Mouse (Mus musculus): Measurements from ENCODE around the gene Gdf10. TPM values are rescaled to one million over a fixed set of nuclear protein-coding genes. Genes with fewer than 3 reads are reported as not detected.

Gene Gdf10
- total RNA-seq (2021): 1 to 10 TPM; 4.6 to 5.3 TPM
- long read RNA-seq, experiment 1, full-length matches to known transcripts: 7 of 8 reads
- long read RNA-seq, experiment 1, partial matches to known transcripts: 0 of 8 reads
- long read RNA-seq, experiment 1, other reads (novel, unspliced or antisense): 1 of 8 reads
- long read RNA-seq, experiment 2, full-length matches to known transcripts: 9 of 10 reads
- long read RNA-seq, experiment 2, partial matches to known transcripts: 1 of 10 reads
- long read RNA-seq, experiment 2, other reads (novel, unspliced or antisense): 0 of 10 reads

DNA sequence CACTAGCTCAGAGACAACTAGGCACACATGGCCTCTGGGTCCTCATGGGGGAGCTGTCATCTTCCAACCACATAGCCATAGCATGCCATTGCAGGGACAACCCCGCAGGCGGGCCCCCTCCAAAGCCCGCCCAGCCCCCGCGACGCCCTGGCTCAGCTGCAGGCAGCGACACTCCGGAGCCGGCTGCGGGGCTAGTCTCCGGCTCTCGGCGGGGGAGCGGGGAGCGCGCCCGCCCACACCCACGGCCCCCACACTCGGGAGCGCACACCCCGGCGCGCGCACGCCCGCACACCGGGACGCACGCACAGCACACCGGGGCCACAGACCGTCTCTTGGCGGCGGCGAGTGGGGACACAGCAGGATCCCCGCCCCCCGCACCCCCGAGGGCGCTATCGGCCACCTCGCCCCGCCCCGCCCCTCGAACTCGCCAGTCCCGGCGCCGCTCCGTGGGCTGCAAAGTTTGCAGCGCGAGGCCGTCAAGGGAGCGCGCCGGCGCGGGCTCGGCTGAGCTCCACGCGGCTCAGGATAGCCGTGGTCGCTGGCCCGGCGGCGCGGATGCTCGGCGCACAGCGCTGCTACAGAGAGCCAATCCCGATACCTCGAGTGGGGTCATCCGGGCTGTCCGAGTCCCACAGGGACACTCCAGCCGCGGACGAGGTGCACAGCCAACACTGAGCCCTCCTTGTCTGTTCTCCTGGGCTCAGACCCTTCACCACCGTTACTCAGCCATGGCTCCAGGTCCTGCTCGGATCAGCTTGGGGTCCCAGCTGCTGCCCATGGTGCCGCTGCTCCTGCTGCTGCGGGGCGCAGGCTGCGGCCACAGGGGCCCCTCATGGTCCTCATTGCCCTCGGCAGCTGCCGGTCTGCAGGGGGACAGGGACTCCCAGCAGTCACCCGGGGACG is at the start of gene Gdf10:
TSS of gene Gdf10 (plus strand) at position 420 of the 903 bp plus-strand sequence.
- intact Hi-C loops (cut with DNase I; ENCODE audit: low total_unique reads): no loop called here
- DNase-seq: peak; percentile 41

GRCm38 (mm10) chr14:33878826-33879225 is 44.6 kb upstream of the Gdf10 start:
- intact Hi-C loops (cut with DNase I; ENCODE audit: low total_unique reads): no loop called here
- DNase-seq: no peak

GRCm38 (mm10) chr14:33880236-33880635 is 43.2 kb upstream of the Gdf10 start:
- no peak for DNase-seq
- intact Hi-C loops (cut with DNase I; ENCODE audit: low total_unique reads): no loop called here

GRCm38 (mm10) chr14:33881471-33881870 is 41.9 kb upstream of the Gdf10 start:
- intact Hi-C loops (cut with DNase I; ENCODE audit: low total_unique reads): no loop called here
- DNase-seq: no peak

DNA sequence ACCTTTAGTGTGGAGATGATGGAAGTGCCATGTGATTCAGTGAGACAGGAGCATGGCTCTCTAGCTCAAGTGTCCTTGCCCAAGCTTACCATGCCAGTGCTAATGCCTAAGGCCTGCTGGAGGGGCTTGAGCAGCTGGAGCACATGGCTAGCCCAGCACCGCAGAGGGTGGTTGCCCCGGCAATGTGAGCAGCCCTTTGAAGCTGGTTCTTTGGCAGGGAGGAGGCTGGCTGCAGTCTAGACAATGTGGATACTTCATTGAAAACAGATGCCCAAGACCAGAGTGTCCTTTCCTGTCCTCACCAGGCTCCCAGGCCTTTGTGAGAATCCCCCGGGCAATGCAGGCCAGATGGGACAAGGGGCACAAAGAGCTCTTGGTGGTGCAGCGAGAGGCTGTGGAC is 40.3 kb upstream of the Gdf10 start:
- intact Hi-C loops (cut with DNase I; ENCODE audit: low total_unique reads): no loop called here
- no peak for DNase-seq

DNA sequence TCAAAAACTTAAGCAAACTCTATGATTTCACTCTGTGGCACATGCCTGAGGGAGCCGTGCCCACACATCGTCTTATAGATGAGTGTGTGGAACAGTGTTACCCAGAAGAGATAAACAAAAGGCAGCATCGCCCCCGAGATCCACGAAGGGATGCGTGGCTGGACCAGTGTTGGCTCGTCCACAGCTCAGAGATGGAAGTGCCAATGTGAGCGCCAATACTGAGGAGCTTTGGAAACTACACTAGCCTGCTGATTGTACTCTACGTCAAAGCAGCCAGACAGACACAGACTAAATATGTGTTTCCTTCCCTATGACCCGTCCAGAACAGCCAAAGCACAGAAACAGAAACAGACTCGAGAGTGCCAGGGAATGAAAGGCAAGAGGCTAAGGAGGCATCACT is 37.9 kb upstream of the Gdf10 start:
- DNase-seq: no peak
- intact Hi-C loops (cut with DNase I; ENCODE audit: low total_unique reads): no loop called here

- intact Hi-C loops (cut with DNase I; ENCODE audit: low total_unique reads): no loop called here
- DNase-seq: no peak
These were observed 34.9 kb upstream of the Gdf10 start for GRCm38 (mm10) chr14:33888387-33889035.

GRCm38 (mm10) chr14:33889971-33890370 is 33.4 kb upstream of the Gdf10 start:
- no peak for DNase-seq
- intact Hi-C loops (cut with DNase I; ENCODE audit: low total_unique reads): no loop called here

- no peak for DNase-seq
- intact Hi-C loops (cut with DNase I; ENCODE audit: low total_unique reads): no loop called here
These were observed 31.9 kb upstream of the Gdf10 start for GRCm38 (mm10) chr14:33891507-33891906.

DNA sequence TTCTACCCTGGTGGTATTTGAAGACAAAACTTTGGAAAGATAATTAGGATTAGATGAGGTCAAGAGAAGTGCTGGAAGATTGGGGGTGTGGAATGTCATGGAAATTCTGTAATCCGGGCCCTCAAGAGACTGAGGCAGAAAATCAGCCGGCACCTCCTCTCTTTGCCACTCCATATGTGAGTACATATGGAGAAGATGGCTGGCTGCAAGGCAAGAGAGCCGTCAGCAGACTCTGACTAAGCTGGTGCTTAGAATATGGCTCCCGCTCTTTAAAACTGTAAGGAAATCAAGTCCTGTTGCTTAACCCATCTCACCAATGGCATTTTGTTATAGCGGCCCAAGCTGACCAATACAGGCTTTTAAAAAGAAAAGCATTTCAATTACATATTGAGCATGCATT is 27.6 kb upstream of the Gdf10 start:
- intact Hi-C loops (cut with DNase I; ENCODE audit: low total_unique reads): no loop called here
- no peak for DNase-seq

DNA sequence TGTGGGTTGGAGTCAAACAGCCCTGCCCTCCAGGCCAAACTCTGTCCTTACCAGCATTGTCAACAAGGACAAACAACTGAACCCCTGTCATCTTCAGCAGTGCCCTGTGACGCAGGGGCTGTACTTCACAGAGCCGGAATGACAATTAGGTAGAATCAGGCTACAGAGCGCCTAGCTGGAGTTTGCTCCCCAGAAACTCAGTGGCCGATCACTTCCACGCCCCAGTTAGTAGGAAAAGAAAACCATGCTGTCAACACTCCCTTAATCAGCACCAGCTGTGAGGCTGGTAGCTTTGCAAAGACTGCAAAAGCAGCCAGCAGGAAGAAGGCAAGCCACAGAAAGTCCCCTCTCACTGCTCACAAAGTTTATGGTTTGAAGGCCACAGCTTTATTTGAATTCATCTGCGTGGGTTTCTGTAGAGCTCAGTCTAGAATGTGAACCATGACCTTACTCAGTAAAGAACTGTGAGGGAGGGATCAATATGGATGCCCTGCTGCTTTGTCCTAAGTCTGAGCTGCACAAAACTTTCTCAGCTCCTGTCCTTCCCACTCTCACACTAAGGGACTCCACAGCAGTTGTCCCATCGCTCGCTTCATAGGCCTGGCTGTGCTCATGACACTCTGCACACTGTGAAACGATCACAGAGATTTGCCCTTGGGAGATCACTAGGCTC is 26.6 kb upstream of the Gdf10 start:
- intact Hi-C loops (cut with DNase I; ENCODE audit: low total_unique reads): no loop called here
- no peak for DNase-seq

DNA sequence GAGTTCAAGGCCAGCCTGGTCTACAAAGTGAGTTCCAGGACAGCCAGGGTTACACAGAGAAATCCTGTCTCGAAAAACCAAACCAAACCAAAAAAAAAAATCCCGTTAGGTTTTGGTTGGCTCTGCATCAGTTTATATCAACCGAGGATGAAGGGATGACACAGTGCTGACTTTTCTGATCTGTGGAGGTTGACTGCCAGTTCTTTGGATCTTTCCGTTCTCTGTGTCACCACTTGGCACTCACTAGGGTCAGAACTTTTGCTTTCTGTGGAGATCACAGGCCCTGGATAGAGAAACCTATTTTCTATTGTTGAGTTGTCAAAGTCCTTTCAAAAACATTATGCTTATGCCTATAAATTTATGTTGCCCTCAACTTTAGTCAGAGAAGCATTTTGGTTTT is 20.6 kb upstream of the Gdf10 start:
- intact Hi-C loops (cut with DNase I; ENCODE audit: low total_unique reads): no loop called here

GRCm38 (mm10) chr14:33903199-33903598 is 20.2 kb upstream of the Gdf10 start:
- no peak for DNase-seq

More for the DNA sequence above, 20.6 kb upstream of the Gdf10 start:
- no peak for DNase-seq

GRCm38 (mm10) chr14:33904851-33905250 is 18.5 kb upstream of the Gdf10 start:
- no peak for DNase-seq
- intact Hi-C loops (cut with DNase I; ENCODE audit: low total_unique reads): no loop called here

More at GRCm38 (mm10) chr14:33903199-33903598, 20.2 kb upstream of the Gdf10 start:
- intact Hi-C loops (cut with DNase I; ENCODE audit: low total_unique reads): no loop called here

- intact Hi-C loops (cut with DNase I; ENCODE audit: low total_unique reads): no loop called here
- DNase-seq: peak; percentile 63
These were observed 9.7 kb upstream of the Gdf10 start for GRCm38 (mm10) chr14:33913727-33914126.

- intact Hi-C loops (cut with DNase I; ENCODE audit: low total_unique reads): no loop called here
These were observed 9.2 kb upstream of the Gdf10 start for GRCm38 (mm10) chr14:33914206-33914605.

DNA sequence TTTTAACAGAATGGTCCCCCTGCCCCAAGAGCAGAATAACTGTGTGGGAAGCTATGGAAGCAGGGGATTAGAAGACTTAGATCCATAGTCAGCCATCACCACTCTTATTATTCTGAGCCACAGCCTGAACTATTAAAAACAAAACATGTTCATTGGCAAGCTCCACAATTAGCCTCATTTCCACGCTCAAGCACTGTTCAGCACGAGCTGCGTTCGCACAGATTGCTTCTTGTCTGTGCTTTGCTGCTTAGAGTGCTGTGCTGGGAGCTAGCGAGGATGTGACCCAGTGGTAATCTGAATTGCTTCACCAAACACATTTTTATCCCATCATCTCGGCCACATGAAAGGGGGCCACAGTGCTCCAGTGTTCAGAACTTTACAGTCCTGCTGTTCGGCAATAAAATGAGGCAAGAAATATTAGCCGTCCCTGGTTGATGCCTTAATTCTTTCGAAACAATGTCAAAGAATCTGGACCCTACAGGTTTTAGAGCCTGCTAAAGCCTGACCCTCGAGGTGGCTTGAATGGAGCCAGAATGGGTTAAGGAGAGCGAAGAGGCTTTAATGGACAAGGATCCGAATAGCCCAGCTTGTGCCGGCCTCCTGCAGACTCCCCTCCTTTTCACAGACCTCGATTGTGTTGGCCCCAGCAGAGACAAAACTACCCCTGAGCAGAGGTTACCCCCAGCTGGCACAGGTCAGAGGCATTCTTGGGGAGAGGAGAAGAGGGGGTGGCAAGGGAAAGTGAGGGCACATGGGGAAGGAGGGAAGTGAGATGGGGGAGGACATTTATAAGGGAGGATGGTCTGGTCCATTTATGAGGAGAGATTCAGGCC is 2.4 kb upstream of the Gdf10 start:
- intact Hi-C loops (cut with DNase I; ENCODE audit: low total_unique reads): no loop called here
- DNase-seq: no peak

More at GRCm38 (mm10) chr14:33914206-33914605, 9.2 kb upstream of the Gdf10 start:
- no peak for DNase-seq

DNA sequence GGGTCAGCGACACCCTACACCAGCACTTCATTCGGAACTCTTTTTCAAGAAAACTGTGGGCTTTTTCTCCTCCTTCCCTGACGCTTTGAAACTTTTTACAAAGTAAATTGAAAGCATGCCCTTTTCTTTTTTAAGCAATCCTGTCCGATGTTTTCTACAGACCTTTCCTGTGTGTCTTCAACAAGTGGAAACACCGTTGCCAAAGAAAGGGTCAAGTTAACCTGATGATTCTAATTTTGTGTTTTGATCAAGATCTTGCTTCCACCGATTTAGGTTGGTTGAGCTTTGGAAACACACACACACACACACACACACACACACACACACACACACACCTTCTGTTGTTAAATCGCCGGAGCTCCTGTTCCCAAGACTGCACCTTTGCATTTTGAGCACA is 618 bp upstream of the Gdf10 start:
- intact Hi-C loops (cut with DNase I; ENCODE audit: low total_unique reads): no loop called here
- DNase-seq: no peak

DNA sequence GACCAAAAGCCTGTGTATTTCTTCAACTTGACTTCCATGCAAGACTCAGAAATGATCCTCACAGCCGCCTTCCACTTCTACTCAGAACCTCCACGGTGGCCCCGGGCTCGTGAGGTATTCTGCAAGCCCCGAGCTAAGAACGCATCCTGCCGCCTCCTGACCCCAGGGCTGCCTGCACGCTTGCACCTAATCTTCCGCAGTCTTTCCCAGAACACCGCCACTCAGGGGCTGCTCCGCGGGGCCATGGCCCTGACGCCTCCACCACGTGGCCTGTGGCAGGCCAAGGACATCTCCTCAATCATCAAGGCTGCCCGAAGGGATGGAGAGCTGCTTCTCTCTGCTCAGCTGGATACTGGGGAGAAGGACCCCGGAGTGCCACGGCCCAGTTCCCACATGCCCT is 8.5 kb downstream of the Gdf10 start:
- no peak for DNase-seq
- intact Hi-C loops (cut with DNase I; ENCODE audit: low total_unique reads): loop anchor here (5.0 kb wide), 1 partner anchor 260 kb away; no protein-coding TSS in a partner anchor
